Mouse (Mus musculus) left cerebral cortex, adult 6 months (tissue): ENCODE results near the gene Tiam2. TPM values are rescaled to one million over a fixed set of nuclear protein-coding genes. Genes with fewer than 3 reads are reported as not detected.

Experiments
- long read RNA-seq, 2 experiments: library from polyadenylated mRNA; unstranded; transcript quantifications; one replicate each; pipeline ENCODE4 v2.0.0; 2019 to 2020
- polyA plus RNA-seq: library from polyadenylated mRNA; unstranded; fragments of <200 nt; fragmentation: Nextera tagmentation; gene quantifications from 2 replicates; pipeline ENCODE4 v1.2.3, GENCODE M21; 2021

Tiam2 gene
- polyA plus RNA-seq, result 26.9 and 30.6 TPM in 2 replicates
- long read RNA-seq, experiment 1, full-length matches to known transcripts, result 48 of 380 reads
- long read RNA-seq, experiment 1, partial matches to known transcripts, result 24 of 380 reads
- long read RNA-seq, experiment 1, other reads (novel, unspliced or antisense), result 308 of 380 reads
- long read RNA-seq, experiment 2, transcript Tiam2-206 (13 exons, 3,184 nt), result major isoform, 6 of 58 reads
- long read RNA-seq, experiment 2, partial matches to known transcripts, result 13 of 58 reads
- long read RNA-seq, experiment 2, other reads (novel, unspliced or antisense), result 39 of 58 reads

DNA sequence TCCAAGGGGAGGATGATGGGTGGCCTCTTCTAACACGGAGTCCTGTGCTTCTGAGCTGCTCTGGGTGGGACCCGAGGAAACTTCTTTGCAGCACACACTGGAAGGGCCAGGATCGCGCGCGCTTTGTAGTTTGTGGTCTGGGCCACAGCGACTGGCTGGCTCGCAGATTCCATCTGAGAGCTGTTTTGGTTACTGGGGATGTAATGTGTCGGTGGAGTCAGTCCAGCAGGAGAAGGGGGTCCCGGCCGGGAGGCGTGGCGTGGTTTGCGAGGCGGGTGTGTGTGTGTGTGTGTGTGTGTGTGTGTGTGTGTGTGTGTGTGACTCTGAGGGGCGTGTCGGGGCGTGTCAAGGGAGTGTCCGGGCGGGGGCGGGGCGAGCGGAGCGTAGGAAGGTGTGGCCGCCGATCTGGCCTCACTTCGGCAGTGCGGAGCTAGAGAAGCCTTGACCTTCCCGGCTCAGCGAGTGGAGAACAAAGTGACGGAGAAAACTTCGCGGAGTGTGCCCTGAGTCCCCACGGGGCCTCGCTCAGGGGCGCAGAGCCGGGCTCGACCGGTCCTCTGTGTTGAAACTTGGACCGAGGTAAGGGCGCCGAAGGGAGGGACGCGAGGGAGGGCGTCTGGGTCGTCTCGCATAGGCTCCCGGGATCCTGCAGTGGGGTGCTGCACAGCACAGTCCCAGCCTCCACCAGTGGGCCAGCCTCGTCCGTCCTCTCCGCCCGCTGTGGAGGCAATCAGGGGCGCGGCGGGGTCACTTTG lies at the start of gene Tiam2:
Tiam2 (plus strand) TSS at position 426 of the 755 bp plus-strand sequence.

GRCm38 (mm10) chr17:3532254-3532653 lies 205.9 kb downstream of the Tiam2 start, which contains the start of gene Cldn20:
TSS of gene Cldn20 (plus strand) at chr17:3532554.

DNA sequence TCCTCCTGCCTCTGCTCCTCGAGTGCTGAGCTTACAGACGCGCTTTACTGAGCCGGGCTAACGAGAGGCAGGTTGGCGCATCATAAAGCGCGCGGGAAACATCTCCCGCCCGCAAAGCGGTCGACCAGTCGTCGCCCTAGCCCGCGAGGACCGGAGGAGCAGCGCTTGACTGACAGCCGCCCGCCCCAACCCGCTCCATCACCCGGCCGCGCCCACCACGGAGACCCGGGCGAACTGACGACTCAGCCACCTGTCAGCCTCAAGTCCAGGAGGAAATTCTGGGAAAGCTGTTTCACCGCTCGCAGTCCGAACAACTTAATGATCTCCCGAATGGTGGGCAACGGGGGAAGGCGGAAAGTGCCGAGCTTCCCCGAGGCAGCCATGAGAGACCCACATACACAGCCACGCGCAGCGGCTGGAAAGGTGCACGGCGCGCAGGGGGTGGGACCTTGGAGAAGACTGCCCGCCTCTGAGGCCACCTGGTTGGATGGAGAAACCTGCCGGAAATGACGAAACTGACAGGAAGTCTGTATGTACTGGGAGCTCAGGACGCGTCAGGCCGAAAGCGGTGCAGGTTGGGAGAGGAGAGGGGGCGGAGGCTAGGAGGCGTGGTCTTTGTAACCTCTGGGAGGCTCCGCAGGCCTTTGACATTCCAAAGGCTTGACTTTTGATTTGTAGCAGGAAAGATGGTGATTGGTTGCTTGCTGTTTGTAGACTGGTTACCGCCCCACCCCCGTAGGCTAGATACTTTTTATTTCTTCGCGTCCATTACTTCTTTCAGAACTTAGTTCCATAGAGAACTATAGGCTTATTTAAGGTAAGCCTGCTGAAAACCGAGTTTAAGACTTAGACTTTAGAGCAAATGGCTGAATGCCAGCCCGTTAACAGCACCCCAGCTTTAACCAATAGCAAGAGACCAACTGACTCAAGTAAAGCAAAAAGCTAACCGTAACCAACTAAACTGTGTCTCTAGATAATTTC lies 231.2 kb downstream of the Tiam2 start, which contains the start of gene Tfb1m:
Tfb1m (minus strand) TSS at position 451 of the 981 bp plus-strand sequence.

Other genes with a start within 250 kb of the Tiam2 start
- gene Scaf8, start 211.6 kb upstream of the Tiam2 start, polyA plus RNA-seq, result 6.2 and 9.9 TPM in 2 replicates
- gene Cldn20, start 206.0 kb downstream of the Tiam2 start, polyA plus RNA-seq, result not detected in 2 replicates
- gene Tfb1m, start 231.2 kb downstream of the Tiam2 start, polyA plus RNA-seq, result 6.5 and 7.2 TPM in 2 replicates